Mouse (Mus musculus) gastrocnemius, postnatal 10 days (tissue): ENCODE results near the gene Lama1. TPM values are rescaled to one million over a fixed set of nuclear protein-coding genes. Genes with fewer than 3 reads are reported as not detected.
"Not testable (repeated sequence)": the region's sequence is repeated elsewhere in the genome, so short reads cannot be mapped to it uniquely, and the experiment has no call there.

Experiments
- DNase-seq: peaks from one replicate; pipeline ENCODE4 v3.0.0; 2021; ENCODE audit warnings: mixed read lengths
- total RNA-seq, 2 experiments: library from RNA; stranded (reverse); gene quantifications; 2 replicates each; pipeline ENCODE4 v1.2.3; 2021

Gene Lama1
- total RNA-seq, 2 experiments from 2014 or later = 0.16 to 0.25 TPM

GRCm38 (mm10) chr17:67838948-67839347 is 141.9 kb downstream of the Lama1 start:
- no peak for DNase-seq

GRCm38 (mm10) chr17:67841494-67841893 is 144.4 kb downstream of the Lama1 start:
- DNase-seq = not testable (repeated sequence)

- no peak for DNase-seq
These were observed 164.1 kb downstream of the Lama1 start for GRCm38 (mm10) chr17:67861080-67861630.

- peak; percentile 70 for DNase-seq
These were observed 164.9 kb downstream of the Lama1 start for GRCm38 (mm10) chr17:67861744-67862535.

GRCm38 (mm10) chr17:67864363-67864762 is 167.3 kb downstream of the Lama1 start:
- no peak for DNase-seq

GRCm38 (mm10) chr17:67864912-67865311 is 167.9 kb downstream of the Lama1 start:
- DNase-seq = no peak

- no peak for DNase-seq
These were observed 169.0 kb downstream of the Lama1 start for GRCm38 (mm10) chr17:67866026-67866425.

- DNase-seq = no peak
These were observed 169.6 kb downstream of the Lama1 start for GRCm38 (mm10) chr17:67866541-67867241.

- DNase-seq = peak; percentile 84
These were observed 172.9 kb downstream of the Lama1 start for GRCm38 (mm10) chr17:67869731-67870601.

Other genes starting within 250 kb of the Lama1 start
- gene Lrrc30, start 64.5 kb upstream of the Lama1 start, total RNA-seq = 10 to 100 TPM in 1 of 2 experiments, 1 to 10 TPM in 1; 6.3 to 18.7 TPM